Mouse (Mus musculus) embryo, embryonic 11.5 days (tissue): ENCODE results near the gene Rgl2.
A peak's percentile ranks its signal among the peaks of the same experiment; 100 is the strongest.
"Not testable (repeated sequence)": the region's sequence is repeated elsewhere in the genome, so short reads cannot be mapped to it uniquely, and the experiment has no call there.

Experiments used
- DNase-seq: peaks from one replicate; pipeline ENCODE4 v3.0.0-alpha.2; 2012; ENCODE audit warnings: low read depth, low spot score

Gene Rgl2

DNA sequence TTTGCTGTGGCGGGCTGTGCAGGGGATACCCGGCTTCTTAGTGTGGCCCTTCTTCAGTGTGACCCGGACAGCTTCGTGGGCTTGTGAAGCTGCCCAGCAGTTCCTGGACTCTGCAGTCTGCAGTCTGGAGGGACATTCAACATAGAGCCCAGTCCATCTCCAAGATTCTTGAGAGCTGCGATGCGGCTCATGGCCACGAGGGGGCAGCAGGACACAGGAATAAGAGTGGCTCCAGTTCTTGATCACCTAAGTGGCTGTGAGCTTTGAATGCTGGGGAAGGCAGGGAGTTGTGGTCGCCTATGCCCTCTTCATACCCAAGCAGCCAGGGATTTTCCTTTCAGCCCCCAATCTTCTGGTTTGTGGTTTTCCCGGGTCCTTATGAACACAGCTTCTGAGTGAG is 39.1 kb downstream of the Rgl2 start:
- DNase-seq, result peak; percentile 75

- DNase-seq, result no peak
Observed at GRCm38 (mm10) chr17:33968927-33969326, 39.6 kb downstream of the Rgl2 start.

DNA sequence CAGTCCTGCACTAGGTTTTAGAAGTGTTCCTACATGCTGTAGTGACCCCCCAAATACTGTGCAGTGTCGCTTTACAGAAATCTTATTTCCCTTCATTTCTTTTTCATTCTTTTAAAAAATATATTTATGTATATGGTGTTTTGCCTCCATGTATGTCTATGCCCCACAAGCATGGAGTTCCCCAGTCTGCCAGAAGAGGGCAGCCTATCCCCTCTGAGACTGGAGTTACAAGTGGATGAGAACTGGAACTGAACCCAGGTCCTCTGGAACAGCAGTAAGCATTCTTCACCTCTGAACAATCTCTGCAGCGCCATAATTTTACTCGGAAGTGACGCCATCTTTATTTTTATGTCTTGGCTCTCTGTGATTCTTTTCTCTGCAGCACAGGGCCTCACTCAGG is 40.1 kb downstream of the Rgl2 start:
- DNase-seq, result no peak

- no peak for DNase-seq
Observed at GRCm38 (mm10) chr17:33972691-33973090, 43.3 kb downstream of the Rgl2 start.

GRCm38 (mm10) chr17:33973572-33973971 is 44.2 kb downstream of the Rgl2 start:
- no peak for DNase-seq

DNA sequence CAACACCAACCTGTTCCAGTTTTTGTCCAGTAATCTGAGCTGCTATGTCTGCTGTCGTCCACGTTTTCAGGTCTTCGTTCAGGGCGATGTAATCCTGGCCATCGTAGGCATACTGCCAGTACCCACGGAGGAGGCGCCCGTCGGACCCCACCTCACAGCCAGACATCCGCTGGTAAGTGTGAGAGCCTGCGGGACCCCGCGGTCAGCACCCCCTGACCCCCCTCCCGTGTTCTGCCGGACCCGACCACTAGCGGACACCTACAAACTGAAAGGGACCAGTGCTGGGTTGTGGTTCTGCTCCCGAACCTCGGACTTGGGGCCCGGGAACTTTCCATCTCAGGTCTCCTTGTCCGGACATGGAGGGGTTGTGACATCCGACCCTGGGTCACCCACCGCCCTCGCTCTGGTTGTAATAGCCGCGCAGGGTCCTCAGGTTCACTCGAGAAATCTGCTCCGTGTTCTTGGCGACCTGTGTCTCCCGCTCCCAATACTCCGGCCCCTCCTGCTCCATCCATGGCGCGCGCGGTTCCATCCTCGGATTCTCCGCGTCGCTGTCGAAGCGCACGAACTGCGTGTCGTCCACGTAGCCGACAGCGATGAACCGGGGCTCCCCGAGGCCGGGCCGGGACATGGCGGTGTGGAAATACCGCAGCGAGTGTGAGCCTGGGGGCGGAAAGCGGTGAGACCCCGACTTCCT is 48.7 kb downstream of the Rgl2 start:
- no peak for DNase-seq

DNA sequence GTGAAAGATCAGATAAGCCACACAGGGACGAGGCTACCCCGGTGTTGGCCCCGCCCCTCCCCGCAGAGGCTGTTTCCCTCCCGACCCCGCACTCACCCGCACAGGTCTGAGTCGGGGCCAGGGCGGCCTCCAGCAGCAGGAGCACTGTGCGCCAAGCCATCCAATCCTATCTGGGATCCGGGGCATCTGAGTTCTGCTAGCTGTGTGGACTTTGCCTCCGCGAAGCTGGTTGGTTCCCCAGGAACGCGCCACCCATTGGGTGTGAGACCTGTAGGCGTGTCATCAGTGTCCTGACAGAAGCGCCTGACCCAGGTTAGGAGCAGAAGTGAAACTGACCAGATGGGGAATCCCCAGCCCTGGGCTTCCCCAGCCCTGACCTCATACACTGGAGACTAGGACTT is 49.3 kb downstream of the Rgl2 start:
- DNase-seq, result no peak

DNA sequence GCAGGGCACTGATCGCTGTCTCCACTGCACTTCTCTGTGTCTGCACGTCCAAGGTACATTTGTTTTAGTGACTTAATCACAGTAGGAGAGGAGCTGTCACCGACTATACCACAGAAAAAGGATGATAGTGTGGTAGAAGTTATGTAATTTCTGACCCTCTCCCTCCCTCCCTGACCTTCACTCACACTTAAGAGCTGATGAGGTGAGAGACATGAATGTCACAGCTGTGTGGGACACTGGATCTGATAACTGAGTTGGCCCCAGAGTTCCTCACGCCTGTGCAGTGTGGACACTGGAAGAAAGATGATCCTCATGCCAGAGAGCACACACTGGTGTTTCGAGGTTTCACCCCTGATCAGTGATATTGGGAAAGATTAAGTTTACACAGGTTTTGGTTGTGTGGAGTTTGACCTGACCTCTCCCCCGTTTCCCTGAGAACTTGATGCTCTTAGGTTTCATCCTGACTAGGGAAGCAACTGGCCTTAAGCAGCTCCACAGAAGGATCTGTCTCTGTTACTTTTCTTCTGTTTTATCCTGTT is 50.2 kb downstream of the Rgl2 start:
- no peak for DNase-seq

GRCm38 (mm10) chr17:33980181-33981035 is 51.1 kb downstream of the Rgl2 start:
- DNase-seq, result no peak

DNA sequence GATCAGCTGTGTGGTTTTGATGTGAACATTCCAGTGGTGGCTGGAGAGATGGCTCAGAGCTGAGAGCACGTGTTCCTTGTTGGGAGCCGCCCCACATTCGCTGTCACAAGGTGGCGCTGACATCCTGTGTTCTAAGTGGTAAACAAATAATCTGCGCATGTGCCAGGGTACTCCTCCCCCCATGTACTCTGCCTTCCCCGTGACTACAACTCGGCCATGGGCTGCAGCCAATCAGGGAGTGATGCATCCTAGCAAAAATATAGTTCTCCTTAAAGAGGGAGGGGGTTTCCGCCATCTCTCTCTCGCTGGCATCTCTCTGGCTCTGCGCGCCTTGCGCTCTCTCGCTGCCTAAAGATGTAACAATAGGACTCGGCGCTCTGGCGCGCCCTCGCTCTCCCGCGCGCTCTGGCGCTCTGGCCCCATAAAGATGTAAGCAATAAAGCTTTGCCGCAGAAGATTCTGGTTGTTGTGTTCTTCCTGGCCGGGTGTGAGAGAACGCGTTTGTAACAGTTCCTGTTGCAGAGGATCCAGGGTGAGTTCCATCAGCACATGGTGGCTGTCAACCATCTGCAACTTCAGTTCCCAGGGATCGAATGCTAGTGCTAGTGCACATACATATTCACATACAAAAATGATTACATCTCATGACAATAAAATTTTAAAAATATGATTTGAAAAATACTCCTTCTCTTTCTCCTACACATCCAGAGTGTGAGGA is 52.0 kb downstream of the Rgl2 start:
- not testable (repeated sequence) for DNase-seq

DNA sequence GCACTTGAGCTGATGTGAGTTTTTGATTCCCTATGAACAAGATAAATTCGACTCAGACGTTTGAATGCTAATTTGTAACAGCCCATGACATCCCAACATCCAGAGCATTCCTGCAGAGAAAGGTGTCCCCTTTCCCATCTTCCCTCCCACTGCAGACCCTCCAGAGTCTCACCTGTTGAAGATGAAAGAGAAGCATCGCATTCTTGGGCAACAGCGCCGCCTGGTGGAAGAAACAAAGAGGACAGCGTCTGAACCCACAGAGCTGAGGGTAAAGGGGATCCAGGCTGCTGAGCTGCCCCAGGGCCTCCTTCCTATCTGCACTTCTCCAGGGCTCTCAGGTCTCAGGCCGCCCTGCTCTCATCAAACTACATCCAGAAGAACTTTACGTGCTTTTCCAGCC is 52.8 kb downstream of the Rgl2 start:
- not testable (repeated sequence) for DNase-seq
